Mouse (Mus musculus) MEL (cell line): Measurements from ENCODE around the gene Pcmt1. TPM values are rescaled to one million over a fixed set of nuclear protein-coding genes. Genes with fewer than 3 reads are reported as not detected.
A peak's percentile ranks its signal among the peaks of the same experiment; 100 is the strongest.

ENCODE experiments used
- DNase-seq: peaks from one replicate; pipeline ENCODE4 v3.0.0; 2011; ENCODE audit warnings: low read depth, low spot score
- H3K27ac ChIP-seq: 2 replicates; pipeline ENCODE4 v1.5.1; 2012; ENCODE audit warnings: low read depth, mild to moderate bottlenecking, control low read depth, low read length, moderate library complexity; ENCODE audit not compliant: control insufficient read depth
- H3K27me3 ChIP-seq, 2 experiments: fragments of 150-350 bp in 1 of 2; sonication (generic) in 1 of 2; 2 replicates each; pipeline ENCODE4 v1.6.1; 2012; ENCODE audit warnings: low read length in 2 of 2, mild to moderate bottlenecking in 2 of 2, improper control_type of control experiment in 1 of 2, moderate library complexity in 1 of 2; ENCODE audit not compliant: insufficient read depth in 2 of 2, control insufficient read depth in 1 of 2
- H3K36me3 ChIP-seq, 2 experiments: 2 replicates each; pipeline ENCODE4 v1.6.1; 2012 to 2014; ENCODE audit warnings: low read length in 2 of 2, improper control_type of control experiment in 1 of 2, inconsistent platforms in 1 of 2, mild to moderate bottlenecking in 1 of 2; ENCODE audit not compliant: insufficient read depth in 2 of 2, control insufficient read depth in 1 of 2
- H3K4me1 ChIP-seq, 2 experiments: fragments of 150-350 bp in 1 of 2; sonication (generic) in 1 of 2; 2 replicates each; pipeline ENCODE4 v1.6.1; 2012; ENCODE audit warnings: low read length in 2 of 2, improper control_type of control experiment in 1 of 2, mild to moderate bottlenecking in 1 of 2; ENCODE audit not compliant: insufficient read depth in 2 of 2, control insufficient read depth in 1 of 2
- H3K4me3 ChIP-seq, 2 experiments: fragments of 150-350 bp in 1 of 2; sonication (generic) in 1 of 2; 2 replicates each; pipeline ENCODE4 v1.5.1; 2012; ENCODE audit warnings: low read depth in 2 of 2, low read length in 2 of 2, mild to moderate bottlenecking in 2 of 2, moderate library complexity in 2 of 2, control low read depth in 1 of 2, improper control_type of control experiment in 1 of 2; ENCODE audit not compliant: control insufficient read depth in 1 of 2, insufficient read depth in 1 of 2
- H3K79me2 ChIP-seq: 2 replicates; pipeline ENCODE4 v1.6.1; 2012; ENCODE audit warnings: mild to moderate bottlenecking, low read length, moderate library complexity; ENCODE audit not compliant: control insufficient read depth, poor library complexity, insufficient read depth
- H3K9ac ChIP-seq: 2 replicates; pipeline ENCODE4 v1.6.1; 2012; ENCODE audit warnings: low read depth, mild to moderate bottlenecking, control low read depth, low read length, moderate library complexity; ENCODE audit not compliant: control insufficient read depth, poor library complexity, severe bottlenecking
- H3K9me3 ChIP-seq: fragments of 150-350 bp; sonication (generic); replicated peaks from 2 replicates; pipeline ENCODE4 v1.6.1; 2012; ENCODE audit warnings: mild to moderate bottlenecking, low read length, improper control_type of control experiment, moderate library complexity; ENCODE audit not compliant: insufficient read depth
- BHLHE40 ChIP-seq: IDR thresholded peaks from 2 replicates; pipeline ENCODE4 v1.6.1; 2012; ENCODE audit warnings: low read depth, mild to moderate bottlenecking, inconsistent platforms, low read length, improper control_type of control experiment, borderline replicate concordance
- CHD1 ChIP-seq: IDR thresholded peaks from 2 replicates; pipeline ENCODE4 v1.6.1; 2012; ENCODE audit warnings: low read depth, mild to moderate bottlenecking, inconsistent platforms, low read length, improper control_type of control experiment
- CHD2 ChIP-seq: IDR thresholded peaks from 2 replicates; pipeline ENCODE4 v1.6.1; 2011; ENCODE audit warnings: low read length, improper control_type of control experiment
- CTCF ChIP-seq, 3 experiments: IDR thresholded peaks in 2 of 3; conservative IDR thresholded peaks in 1 of 3; 2 replicates each; pipeline ENCODE4 v1.5.1; 2011 to 2012; ENCODE audit warnings: low read length in 3 of 3, low read depth in 2 of 3, mild to moderate bottlenecking in 2 of 3, improper control_type of control experiment in 1 of 3, inconsistent platforms in 1 of 3, mixed read lengths in 1 of 3, moderate library complexity in 1 of 3; ENCODE audit not compliant: control insufficient read depth in 1 of 3, insufficient read depth in 1 of 3, poor library complexity in 1 of 3, severe bottlenecking in 1 of 3
- ELF1 ChIP-seq: IDR thresholded peaks from 2 replicates; pipeline ENCODE4 v1.6.1; 2014; ENCODE audit warnings: low read depth, mild to moderate bottlenecking, inconsistent platforms, low read length, improper control_type of control experiment, moderate library complexity
- EP300 ChIP-seq, 2 experiments: IDR thresholded peaks; 2 replicates each; pipeline ENCODE4 v1.6.1; 2011; ENCODE audit warnings: improper control_type of control experiment in 2 of 2, low read length in 2 of 2, low read depth in 1 of 2, mild to moderate bottlenecking in 1 of 2
- ETS1 ChIP-seq: IDR thresholded peaks from 2 replicates; pipeline ENCODE4 v1.6.1; 2012; ENCODE audit warnings: low read depth, mild to moderate bottlenecking, inconsistent platforms, low read length, improper control_type of control experiment, moderate library complexity
- GABPA ChIP-seq: IDR thresholded peaks from 2 replicates; pipeline ENCODE4 v1.6.1; 2012; ENCODE audit warnings: low read depth, mild to moderate bottlenecking, inconsistent platforms, low read length, improper control_type of control experiment, moderate library complexity
- GATA1 ChIP-seq: IDR thresholded peaks from 2 replicates; pipeline ENCODE4 v1.6.1; 2011; ENCODE audit warnings: low read depth, low read length, improper control_type of control experiment
- JUND ChIP-seq: IDR thresholded peaks from 2 replicates; pipeline ENCODE4 v1.6.1; 2011; ENCODE audit warnings: low read depth, mild to moderate bottlenecking, improper control_type of control experiment, low read length
- KAT2A ChIP-seq: conservative IDR thresholded peaks from 2 replicates; pipeline ENCODE4 v1.6.1; 2012; ENCODE audit warnings: low read depth, low read length, improper control_type of control experiment, inconsistent platforms
- MAFK ChIP-seq: IDR thresholded peaks from 2 replicates; pipeline ENCODE4 v1.6.1; 2011; ENCODE audit warnings: low read depth, mild to moderate bottlenecking, low read length, improper control_type of control experiment, borderline replicate concordance
- MAX ChIP-seq: IDR thresholded peaks from 2 replicates; pipeline ENCODE4 v1.6.1; 2011; ENCODE audit warnings: low read length, improper control_type of control experiment
- MAZ ChIP-seq: IDR thresholded peaks from 2 replicates; pipeline ENCODE4 v1.6.1; 2012; ENCODE audit warnings: low read depth, mild to moderate bottlenecking, inconsistent platforms, low read length, improper control_type of control experiment
- MEF2A ChIP-seq: IDR thresholded peaks from 2 replicates; pipeline ENCODE4 v1.6.1; 2014; ENCODE audit warnings: low read depth, mild to moderate bottlenecking, inconsistent platforms, low read length, improper control_type of control experiment; ENCODE audit not compliant: poor library complexity, insufficient replicate concordance, severe bottlenecking; ENCODE audit errors: extremely low read depth
- MXI1 ChIP-seq: IDR thresholded peaks from 2 replicates; pipeline ENCODE4 v1.6.1; 2011; ENCODE audit warnings: mild to moderate bottlenecking, low read depth, low read length, improper control_type of control experiment
- MYB ChIP-seq: IDR thresholded peaks from 2 replicates; pipeline ENCODE4 v1.6.1; 2011; ENCODE audit warnings: mild to moderate bottlenecking, low read depth, low read length, improper control_type of control experiment
- MYC ChIP-seq: IDR thresholded peaks from 2 replicates; pipeline ENCODE4 v1.6.1; 2011; ENCODE audit warnings: low read depth, mild to moderate bottlenecking, low read length, improper control_type of control experiment, moderate library complexity
- NELFE ChIP-seq: IDR thresholded peaks from 2 replicates; pipeline ENCODE4 v1.6.1; 2011; ENCODE audit warnings: low read depth, low read length, improper control_type of control experiment
- NRF1 ChIP-seq: IDR thresholded peaks from 2 replicates; pipeline ENCODE4 v1.6.1; 2014; ENCODE audit warnings: low read depth, mild to moderate bottlenecking, inconsistent platforms, low read length, improper control_type of control experiment, moderate library complexity; ENCODE audit not compliant: poor library complexity, insufficient read depth, severe bottlenecking
- POLR2A ChIP-seq, 2 experiments: IDR thresholded peaks; 2 replicates each; pipeline ENCODE4 v1.6.1; 2011 to 2012; ENCODE audit warnings: low read length in 2 of 2, mild to moderate bottlenecking in 2 of 2, control low read depth in 1 of 2, improper control_type of control experiment in 1 of 2, low read depth in 1 of 2, moderate library complexity in 1 of 2; ENCODE audit not compliant: control insufficient read depth in 1 of 2, insufficient read depth in 1 of 2, poor library complexity in 1 of 2
- POLR2AphosphoS2 ChIP-seq: IDR thresholded peaks from 2 replicates; pipeline ENCODE4 v1.6.1; 2011; ENCODE audit warnings: low read length, improper control_type of control experiment
- POLR2AphosphoS5 ChIP-seq: IDR thresholded peaks from 2 replicates; pipeline ENCODE4 v1.6.1; 2012; ENCODE audit warnings: low read depth, borderline replicate concordance, mild to moderate bottlenecking, inconsistent platforms, low read length, moderate library complexity, mixed read lengths
- RAD21 ChIP-seq: IDR thresholded peaks from 2 replicates; pipeline ENCODE4 v1.6.1; 2011; ENCODE audit warnings: mild to moderate bottlenecking, low read depth, low read length, improper control_type of control experiment
- RCOR1 ChIP-seq: IDR thresholded peaks from 2 replicates; pipeline ENCODE4 v1.6.1; 2012; ENCODE audit warnings: low read depth, mild to moderate bottlenecking, inconsistent platforms, low read length, improper control_type of control experiment
- SIN3A ChIP-seq: IDR thresholded peaks from 2 replicates; pipeline ENCODE4 v1.6.1; 2012; ENCODE audit warnings: low read length, improper control_type of control experiment, inconsistent platforms
- SMC3 ChIP-seq: IDR thresholded peaks from 2 replicates; pipeline ENCODE4 v1.6.1; 2011; ENCODE audit warnings: low read depth, low read length, improper control_type of control experiment
- TAL1 ChIP-seq: IDR thresholded peaks from 2 replicates; pipeline ENCODE4 v1.6.1; 2012; ENCODE audit warnings: mild to moderate bottlenecking, inconsistent platforms, low read length, moderate library complexity, mixed read lengths
- TBP ChIP-seq: IDR thresholded peaks from 2 replicates; pipeline ENCODE4 v1.8.0; 2011; ENCODE audit warnings: low read depth, low read length, improper control_type of control experiment
- TCF12 ChIP-seq: IDR thresholded peaks from 2 replicates; pipeline ENCODE4 v1.6.1; 2014; ENCODE audit warnings: low read depth, mild to moderate bottlenecking, inconsistent platforms, low read length, improper control_type of control experiment, moderate library complexity
- UBTF ChIP-seq: IDR thresholded peaks from 2 replicates; pipeline ENCODE4 v1.6.1; 2012; ENCODE audit warnings: low read depth, mild to moderate bottlenecking, inconsistent platforms, low read length, improper control_type of control experiment, moderate library complexity, borderline replicate concordance; ENCODE audit not compliant: insufficient read depth
- USF1 ChIP-seq: IDR thresholded peaks from 2 replicates; pipeline ENCODE4 v1.6.1; 2014; ENCODE audit warnings: low read depth, mild to moderate bottlenecking, inconsistent platforms, low read length, improper control_type of control experiment, moderate library complexity
- USF2 ChIP-seq, 2 experiments: IDR thresholded peaks; 2 replicates each; pipeline ENCODE4 v1.6.1; 2011 to 2012; ENCODE audit warnings: improper control_type of control experiment in 2 of 2, low read length in 2 of 2, borderline replicate concordance in 1 of 2, inconsistent platforms in 1 of 2, low read depth in 1 of 2, mild to moderate bottlenecking in 1 of 2; ENCODE audit not compliant: insufficient read depth in 1 of 2
- ZC3H11A ChIP-seq: IDR thresholded peaks from 2 replicates; pipeline ENCODE4 v1.6.1; 2012; ENCODE audit warnings: low read depth, mild to moderate bottlenecking, inconsistent platforms, low read length, improper control_type of control experiment
- ZKSCAN1 ChIP-seq: IDR thresholded peaks from 2 replicates; pipeline ENCODE4 v1.6.1; 2012; ENCODE audit warnings: low read depth, mild to moderate bottlenecking, inconsistent platforms, low read length, improper control_type of control experiment, moderate library complexity
- ZMIZ1 ChIP-seq: IDR thresholded peaks from 2 replicates; pipeline ENCODE4 v1.6.1; 2012; ENCODE audit warnings: low read depth, mild to moderate bottlenecking, inconsistent platforms, low read length, improper control_type of control experiment, moderate library complexity
- ZNF384 ChIP-seq: IDR thresholded peaks from 2 replicates; pipeline ENCODE4 v1.6.1; 2012; ENCODE audit warnings: low read depth, mild to moderate bottlenecking, inconsistent platforms, low read length, improper control_type of control experiment
- polyA plus RNA-seq, 2 experiments: library from polyadenylated mRNA; stranded (reverse) in 1 of 2; unstranded in 1 of 2; fragments of >175 nt in 1 of 2; fragments of >200 nt in 1 of 2; gene quantifications; 2 replicates each; pipeline versions ENCODE4 v1.2.1 to v1.2.4; 2012; ENCODE audit warnings: low replicate concordance in 2 of 2, low read depth in 1 of 2; ENCODE audit not compliant: insufficient read length in 2 of 2, insufficient read depth in 1 of 2, missing spikeins in 1 of 2
- total RNA-seq: library from RNA; depleted of rRNA; stranded (reverse); fragments of 300-350 nt; gene quantifications from 2 replicates; pipeline ENCODE4 v1.2.3, GENCODE M21; 2012

Gene Pcmt1
- total and polyA plus RNA-seq, 3 experiments = 90.7 to 121 TPM; not detected in 1

DNA sequence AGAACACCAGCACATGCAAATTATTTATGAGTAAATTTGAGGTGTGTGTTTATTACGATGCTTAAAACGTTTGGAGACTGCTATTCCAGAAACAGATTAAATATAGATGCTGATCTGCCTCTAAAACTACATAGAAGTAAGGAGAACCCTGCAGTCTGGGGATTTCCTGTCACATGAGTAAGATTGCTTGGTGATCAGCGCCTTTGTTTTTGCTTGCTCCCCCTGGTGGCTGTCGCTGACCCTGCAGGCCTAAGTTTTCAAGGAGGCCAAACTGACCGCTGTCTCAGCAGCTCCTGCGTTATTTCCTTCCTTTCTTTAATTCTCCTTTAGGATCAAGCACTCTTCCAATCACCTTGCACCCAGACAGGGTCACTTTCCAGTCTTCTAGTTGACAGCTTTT lies 80.3 kb downstream of the Pcmt1 start:
- Histone ChIP-seq H3K4me3 (no peak overlapping the region), H3K27ac (no peak overlapping the region), H3K27me3 (no peaks in the 10 kb centered on the region), H3K9ac (no peak overlapping the region; the same call in 1 of the 2 replicates), H3K36me3 (peaks cover 0 to 2% of the 10 kb centered on the region in 2 experiments; a peak in 1 of 4 replicates), H3K4me1 (peaks cover 0 to 2% of the 10 kb centered on the region in 2 experiments; a peak in 1 of 4 replicates), H3K79me2 (no peaks in the 10 kb centered on the region), H3K9me3 (no peaks in the 10 kb centered on the region)
- peak; percentile 76 for DNase-seq
- no peak for TF ChIP-seq JUND
- 0 out of 2 replicates have a peak, but pooled peaks have one; percentile 17 for TF ChIP-seq MXI1
- TF ChIP-seq GATA1 = 0 out of 2 replicates have a peak, but pooled peaks have one; percentile 27
- TF ChIP-seq TCF12 = no peak
- no peak for TF ChIP-seq CHD1
- TF ChIP-seq ZKSCAN1 = no peak
- TF ChIP-seq NRF1 = no peak
- no peak for TF ChIP-seq MEF2A
- TF ChIP-seq CHD2 = no peak
- no peak for TF ChIP-seq GABPA
- no peak for TF ChIP-seq MAZ
- no peak for TF ChIP-seq EP300 (IDR thresholded peaks at IDR 0.05; ENCODE audit: low read depth in 1 of 2, low read length in 2 of 2)
- no peak for TF ChIP-seq KAT2A
- no peak for TF ChIP-seq MYC
- TF ChIP-seq POLR2AphosphoS5 = no peak
- no peak for TF ChIP-seq USF2 (IDR thresholded peaks at IDR 0.05; ENCODE audit: borderline replicate concordance in 1 of 2, insufficient read depth in 1 of 2, low read depth in 1 of 2, low read length in 2 of 2)
- TF ChIP-seq MAX = no peak
- TF ChIP-seq TBP = no peak
- TF ChIP-seq NELFE = peak; percentile 18; the same call in 1 of the 2 replicates
- TF ChIP-seq POLR2AphosphoS2 = no peak
- TF ChIP-seq RAD21 = peak; percentile 61
- TF ChIP-seq MAFK = no peak
- TF ChIP-seq BHLHE40 = peak; percentile 72; the same call in 1 of the 2 replicates
- TF ChIP-seq TAL1 = no peak
- TF ChIP-seq ZMIZ1 = no peak
- TF ChIP-seq POLR2A (IDR thresholded peaks at IDR 0.05; ENCODE audit: control insufficient read depth in 1 of 2, insufficient read depth in 1 of 2, low read depth in 1 of 2, low read length in 2 of 2, poor library complexity in 1 of 2) = no peak
- 0 out of 2 replicates have a peak, but pooled peaks have one; percentile 16 for TF ChIP-seq ELF1
- TF ChIP-seq SMC3 = peak; percentile 97
- peak; percentile 90 to 94 (median 90) for TF ChIP-seq CTCF (IDR thresholded peaks at IDR 0.05 in 2 of 3, conservative IDR thresholded peaks at IDR 0.05 in 1 of 3; ENCODE audit: control insufficient read depth in 1 of 3, insufficient read depth in 1 of 3, low read depth in 2 of 3, low read length in 3 of 3, poor library complexity in 1 of 3, severe bottlenecking in 1 of 3)
- no peak for TF ChIP-seq ETS1
- TF ChIP-seq UBTF = no peak
- TF ChIP-seq RCOR1 = no peak
- TF ChIP-seq ZC3H11A = peak; percentile 70
- TF ChIP-seq MYB = no peak
- no peak for TF ChIP-seq ZNF384
- peak; percentile 41; the same call in 1 of the 2 replicates for TF ChIP-seq SIN3A
- peak; percentile 84 for TF ChIP-seq USF1
